Mouse (Mus musculus): ENCODE data around the gene Frmpd1. TPM values are rescaled to one million over a fixed set of nuclear protein-coding genes. Genes with fewer than 3 reads are reported as not detected.

Frmpd1 gene
- total RNA-seq, 2 experiments from 2014 or later, result 0.72 TPM; not detected in 1

- ATAC-seq (replicated peaks; ENCODE audit: low FRiP score, low TSS enrichment, poor library complexity, severe bottlenecking), result no peak
Observed at GRCm38 (mm10) chr4:45305536-45305935, 120.9 kb downstream of the Frmpd1 start.

DNA sequence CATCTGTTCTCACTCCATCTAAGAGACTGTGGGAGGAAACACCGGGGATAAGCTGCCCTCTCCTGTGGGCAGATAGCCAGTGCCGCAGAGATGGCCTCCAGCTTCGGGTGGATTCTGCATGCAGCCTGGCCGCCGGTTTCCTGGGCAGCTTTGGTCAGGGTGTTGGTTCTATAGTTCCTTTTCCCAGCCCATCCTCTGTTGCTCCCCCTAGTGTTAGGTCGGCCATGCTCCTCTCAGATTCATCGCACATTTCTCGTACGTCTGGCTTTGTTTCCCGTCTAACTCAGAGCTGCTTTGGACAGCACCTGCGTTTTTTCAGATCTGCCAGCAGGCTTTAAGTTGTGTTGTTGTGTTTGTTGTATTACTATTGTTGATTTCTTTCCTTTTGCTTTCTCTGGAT, 123.4 kb downstream of the Frmpd1 start:
- ATAC-seq (replicated peaks; ENCODE audit: low FRiP score, low TSS enrichment, poor library complexity, severe bottlenecking), result peak; percentile 70; the same call in 1 of the 2 replicates

DNA sequence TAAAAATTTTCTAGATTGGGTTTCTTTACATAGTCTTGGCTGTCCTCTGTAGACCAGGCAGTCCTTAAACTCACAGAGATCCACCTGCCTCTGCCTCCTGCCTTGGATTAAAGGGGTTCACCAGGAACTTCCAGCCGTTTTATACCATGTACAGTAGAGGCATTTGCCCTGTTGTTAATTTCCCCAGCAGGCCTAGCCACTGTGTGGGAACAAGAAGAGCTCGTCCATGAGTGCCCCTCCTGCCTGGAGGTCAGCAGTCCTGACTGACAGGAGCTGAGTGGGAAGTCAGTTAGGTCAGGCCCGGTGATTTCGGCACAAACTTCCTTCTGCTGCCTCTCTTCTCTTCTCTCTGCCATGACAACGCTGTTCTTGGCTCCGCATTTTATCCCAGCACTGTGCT, 123.9 kb downstream of the Frmpd1 start:
- ATAC-seq (replicated peaks; ENCODE audit: low FRiP score, low TSS enrichment, poor library complexity, severe bottlenecking), result no peak

GRCm38 (mm10) chr4:45311056-45311455, 126.4 kb downstream of the Frmpd1 start:
- no peak for ATAC-seq (replicated peaks; ENCODE audit: low FRiP score, low TSS enrichment, poor library complexity, severe bottlenecking)

DNA sequence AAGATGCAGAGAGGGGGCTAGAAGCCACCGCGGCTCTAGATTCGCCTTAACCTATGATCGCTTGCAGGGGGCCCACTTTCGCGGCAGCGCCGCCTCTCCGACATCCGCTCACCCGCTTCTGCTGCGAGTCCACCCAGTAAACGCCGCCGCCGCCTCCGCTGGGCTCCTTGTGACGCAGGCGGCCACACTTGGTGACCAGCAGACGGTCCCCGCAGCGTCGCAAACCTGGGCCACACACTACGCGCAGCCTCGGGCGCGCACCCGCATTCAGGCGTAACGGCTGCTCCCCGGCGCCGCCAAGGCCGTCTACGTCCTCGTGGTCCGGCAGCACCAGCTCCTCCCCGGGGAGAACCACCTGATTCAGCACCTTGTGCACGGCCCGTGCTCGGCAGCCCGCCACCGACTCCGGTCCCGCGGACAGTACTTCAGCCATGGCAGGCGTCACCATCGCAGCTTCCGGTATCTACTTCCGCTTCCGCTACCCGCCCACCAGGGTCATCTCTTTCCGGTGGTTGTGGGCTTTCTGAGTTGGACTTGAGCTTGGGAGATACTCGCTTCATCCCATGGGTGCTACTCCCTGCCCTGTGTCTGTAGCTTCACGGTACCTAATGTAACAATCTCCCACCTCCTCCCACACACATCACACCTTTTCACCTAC, 135.6 kb downstream of the Frmpd1 start:
- ATAC-seq (replicated peaks; ENCODE audit: low FRiP score, low TSS enrichment, poor library complexity, severe bottlenecking), result peak; percentile 91

DNA sequence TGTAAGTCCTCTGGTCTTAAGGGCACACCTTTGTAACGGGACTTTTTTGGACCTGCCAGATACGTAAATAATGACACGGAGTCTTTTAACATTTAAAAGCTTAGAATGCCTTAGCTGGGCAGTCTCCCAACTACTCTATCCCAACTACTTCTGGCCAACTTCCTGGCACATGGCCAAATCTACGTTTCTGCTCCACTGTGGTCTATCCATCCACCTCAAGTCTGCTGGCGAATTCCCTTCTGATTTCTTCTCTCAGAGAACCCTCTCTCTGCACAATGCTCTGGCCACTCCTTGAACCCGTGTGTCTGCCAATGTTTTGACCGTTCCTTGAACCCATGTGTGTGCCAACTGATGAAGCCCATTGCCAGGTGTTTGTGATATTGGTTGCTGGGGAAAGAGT, 146.5 kb downstream of the Frmpd1 start:
- no peak for ATAC-seq (replicated peaks; ENCODE audit: low FRiP score, low TSS enrichment, poor library complexity, severe bottlenecking)

DNA sequence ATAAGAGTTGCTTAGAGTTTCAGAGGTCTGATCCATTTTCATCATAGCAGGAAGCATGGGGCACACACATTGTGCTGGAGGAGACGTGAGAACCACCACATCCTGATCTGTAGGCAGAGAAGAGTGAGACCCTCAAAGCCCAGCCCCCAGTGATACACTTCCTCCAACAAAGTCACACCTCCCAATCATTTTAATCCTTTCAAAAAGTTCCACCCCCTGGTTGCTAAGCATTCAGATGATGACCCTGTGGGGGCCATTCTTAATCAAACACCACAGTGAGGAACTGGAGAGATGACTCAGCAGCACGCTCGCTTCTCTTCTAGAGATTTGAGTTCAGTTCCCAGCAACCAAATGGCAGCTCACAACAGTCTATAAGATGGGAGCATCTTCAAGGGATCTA, 147.8 kb downstream of the Frmpd1 start:
- ATAC-seq (replicated peaks; ENCODE audit: low FRiP score, low TSS enrichment, poor library complexity, severe bottlenecking), result no peak

Other genes starting within 250 kb of the Frmpd1 start
- gene Grhpr, start 203.5 kb upstream of the Frmpd1 start, total RNA-seq (2014; fragmentation: Nextera tagmentation), result 16.9 and 25.1 TPM in 2 replicates
- gene Grhpr, start 203.5 kb upstream of the Frmpd1 start, total RNA-seq (2017), result 13.7 and 21.5 TPM in 2 replicates
- gene Zbtb5, start 172.5 kb upstream of the Frmpd1 start, total RNA-seq (2014; fragmentation: Nextera tagmentation), result 9.2 and 11.4 TPM in 2 replicates
- gene Zbtb5, start 172.5 kb upstream of the Frmpd1 start, total RNA-seq (2017), result 8.0 and 12.4 TPM in 2 replicates
- 33.5 and 45.3 TPM in 2 replicates for gene Polr1e, start 166.3 kb upstream of the Frmpd1 start, total RNA-seq (2014; fragmentation: Nextera tagmentation)
- 79.9 and 110 TPM in 2 replicates for gene Polr1e, start 166.3 kb upstream of the Frmpd1 start, total RNA-seq (2017)
- 16.8 and 21.0 TPM in 2 replicates for gene Fbxo10, start 100.3 kb upstream of the Frmpd1 start, total RNA-seq (2014; fragmentation: Nextera tagmentation)
- gene Fbxo10, start 100.3 kb upstream of the Frmpd1 start, total RNA-seq (2017), result 10.0 and 13.4 TPM in 2 replicates
- gene Tomm5, start 76.8 kb upstream of the Frmpd1 start, total RNA-seq (2014; fragmentation: Nextera tagmentation), result 384 and 535 TPM in 2 replicates
- gene Tomm5, start 76.8 kb upstream of the Frmpd1 start, total RNA-seq (2017), result 267 and 394 TPM in 2 replicates
- gene Trmt10b, start 112.3 kb downstream of the Frmpd1 start, total RNA-seq (2014; fragmentation: Nextera tagmentation), result 10.8 and 17.8 TPM in 2 replicates
- 13.3 and 38.4 TPM in 2 replicates for gene Trmt10b, start 112.3 kb downstream of the Frmpd1 start, total RNA-seq (2017)
- 13.6 and 19.7 TPM in 2 replicates for gene Dcaf10, start 157.2 kb downstream of the Frmpd1 start, total RNA-seq (2014; fragmentation: Nextera tagmentation)
- 10.9 and 11.9 TPM in 2 replicates for gene Dcaf10, start 157.2 kb downstream of the Frmpd1 start, total RNA-seq (2017)
- 65.2 and 87.8 TPM in 2 replicates for gene Exosc3, start 157.9 kb downstream of the Frmpd1 start, total RNA-seq (2014; fragmentation: Nextera tagmentation)
- 230 and 240 TPM in 2 replicates for gene Exosc3, start 157.9 kb downstream of the Frmpd1 start, total RNA-seq (2017)
- 75.9 and 89.4 TPM in 2 replicates for gene Slc25a51, start 223.9 kb downstream of the Frmpd1 start, total RNA-seq (2014; fragmentation: Nextera tagmentation)
- gene Slc25a51, start 223.9 kb downstream of the Frmpd1 start, total RNA-seq (2017), result 54.7 and 65.2 TPM in 2 replicates